Mouse (Mus musculus) retina, postnatal 1 day (tissue): ENCODE results near the gene Hsd3b6.
"Not testable (repeated sequence)": the region's sequence is repeated elsewhere in the genome, so short reads cannot be mapped to it uniquely, and the experiment has no call there.

Experiments used
- DNase-seq: peaks from one replicate; pipeline ENCODE4 v3.0.0-alpha.2; 2012

The Hsd3b6 gene

DNA sequence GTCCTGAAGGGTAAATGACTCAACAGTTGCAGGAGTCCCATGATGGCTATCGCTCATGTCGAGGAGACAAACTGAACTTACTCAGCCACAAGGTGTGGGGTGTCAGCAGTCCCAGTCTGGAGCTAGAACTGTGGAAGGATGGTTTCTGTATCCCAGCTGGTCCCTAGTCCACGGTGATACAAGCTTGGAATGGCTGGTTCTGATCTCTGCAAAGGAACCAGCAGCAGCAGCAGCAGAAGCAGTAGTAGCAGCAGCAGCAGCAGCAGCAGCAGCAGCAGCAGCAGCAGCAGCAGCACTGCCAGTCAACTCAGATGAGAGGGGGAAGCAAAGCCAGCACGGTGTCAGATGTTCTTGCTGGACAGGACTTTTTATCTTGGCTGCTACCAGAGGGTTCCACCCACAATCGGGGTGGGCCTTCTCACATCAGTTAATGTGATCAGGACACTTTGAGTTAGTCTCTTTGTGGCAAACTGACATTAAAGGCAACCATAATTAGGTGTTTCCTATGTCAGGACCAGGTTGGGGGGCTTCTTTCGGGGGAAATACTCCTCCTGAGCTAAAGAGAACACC is at the start of gene Hsd3b6:
TSS of gene Hsd3b6 (minus strand) at position 343 of the 570 bp plus-strand sequence.
- DNase-seq = no peak

DNA sequence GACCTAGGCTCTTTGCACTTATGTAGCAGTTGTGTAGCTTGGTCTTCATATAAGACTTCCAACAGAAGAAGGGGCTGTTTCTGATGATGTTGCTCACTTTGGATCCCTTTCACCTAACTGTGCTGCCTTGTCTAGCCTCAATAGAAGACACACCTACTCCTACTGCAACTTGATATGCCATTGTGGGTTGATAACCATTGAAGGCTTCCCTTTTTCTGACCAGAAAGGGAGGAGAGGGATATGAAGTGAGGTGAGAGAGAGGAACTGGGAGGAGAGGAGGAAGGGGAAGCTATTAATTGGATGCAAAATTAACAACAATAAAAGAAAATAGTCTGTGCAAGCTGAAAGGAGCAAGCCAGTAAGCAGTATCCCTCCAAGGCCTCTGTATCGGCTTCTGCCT is 48.6 kb upstream of the Hsd3b6 start:
- no peak for DNase-seq

DNA sequence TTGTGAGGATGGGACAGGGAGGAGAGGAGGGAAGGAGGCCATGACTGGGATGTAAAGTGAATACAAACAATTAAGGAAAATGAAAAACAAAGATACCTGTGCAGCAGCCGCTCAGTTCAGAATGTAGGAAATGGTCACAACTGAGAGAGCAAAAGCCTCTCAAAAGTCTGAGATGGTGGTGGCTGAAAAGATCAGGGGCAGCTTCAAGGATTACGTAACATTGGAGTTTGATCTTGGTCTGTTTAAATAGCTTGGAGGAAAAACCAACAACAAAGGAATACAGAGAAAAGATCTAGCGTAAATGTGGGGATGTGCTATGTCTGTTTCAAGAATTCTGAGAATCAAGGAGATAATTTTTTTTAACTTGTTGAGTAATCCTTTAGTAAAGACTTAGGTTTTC is 45.3 kb upstream of the Hsd3b6 start, which contains the start of gene Hsd3b1:
TSS of gene Hsd3b1 (minus strand) at position 219 of the 400 bp plus-strand sequence.
- no peak for DNase-seq

DNA sequence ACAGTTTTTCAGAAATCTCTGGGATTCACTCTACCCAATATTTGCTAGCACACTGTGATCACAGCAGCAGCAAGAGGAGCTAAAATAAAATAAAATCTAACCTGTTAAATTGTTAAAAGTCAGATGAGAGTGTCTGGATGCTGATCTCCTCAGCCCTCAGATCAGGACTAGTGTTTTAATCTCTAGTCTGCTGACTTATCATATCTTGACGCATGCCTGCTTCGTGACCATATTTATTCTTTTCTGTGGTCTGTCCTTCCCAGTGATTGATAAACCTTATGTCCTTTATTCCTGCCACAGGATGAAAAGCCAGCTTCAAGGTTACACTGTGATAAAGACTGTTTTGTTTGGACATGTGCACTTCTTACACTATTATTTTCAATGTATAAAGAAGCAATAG is 43.8 kb upstream of the Hsd3b6 start:
- DNase-seq = no peak

DNA sequence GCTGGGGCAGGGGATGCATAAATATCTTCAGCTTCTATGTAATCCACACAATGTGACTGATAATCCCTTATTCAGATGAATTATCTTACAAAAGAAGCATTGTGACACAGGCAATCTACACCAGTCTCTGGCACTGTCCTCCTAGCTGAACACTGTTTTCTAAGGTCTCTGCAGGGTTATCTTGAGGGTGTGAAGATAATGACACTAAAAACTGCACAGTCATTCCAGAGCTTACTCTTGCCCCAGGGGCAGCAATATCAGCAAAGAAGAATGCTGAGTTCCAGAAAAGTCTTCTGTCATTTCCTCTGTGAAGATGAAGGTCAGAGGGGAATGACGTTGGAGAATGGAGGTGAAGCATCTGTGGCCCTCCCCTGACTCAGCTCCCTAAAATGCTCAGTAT is 42.6 kb upstream of the Hsd3b6 start:
- DNase-seq = no peak

DNA sequence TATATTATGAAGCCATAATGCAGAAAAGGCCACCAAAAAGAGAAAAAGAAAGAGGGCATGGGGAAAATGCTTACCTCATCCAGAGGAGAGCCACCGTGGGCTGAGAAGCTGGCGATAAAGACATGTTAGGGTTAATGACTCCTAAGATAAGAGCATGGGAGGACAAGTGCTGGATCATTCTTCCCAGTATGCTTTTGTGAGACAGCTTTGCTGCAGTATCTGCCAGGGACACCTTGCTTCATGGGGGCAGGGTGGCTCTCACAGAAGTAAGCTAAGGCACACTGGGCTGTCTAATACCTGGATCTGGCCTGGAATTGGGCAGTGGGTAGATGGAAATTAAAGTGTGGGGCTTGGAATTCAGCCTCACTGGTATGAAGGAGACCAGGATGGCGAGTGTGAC is 40.9 kb upstream of the Hsd3b6 start:
- no peak for DNase-seq

DNA sequence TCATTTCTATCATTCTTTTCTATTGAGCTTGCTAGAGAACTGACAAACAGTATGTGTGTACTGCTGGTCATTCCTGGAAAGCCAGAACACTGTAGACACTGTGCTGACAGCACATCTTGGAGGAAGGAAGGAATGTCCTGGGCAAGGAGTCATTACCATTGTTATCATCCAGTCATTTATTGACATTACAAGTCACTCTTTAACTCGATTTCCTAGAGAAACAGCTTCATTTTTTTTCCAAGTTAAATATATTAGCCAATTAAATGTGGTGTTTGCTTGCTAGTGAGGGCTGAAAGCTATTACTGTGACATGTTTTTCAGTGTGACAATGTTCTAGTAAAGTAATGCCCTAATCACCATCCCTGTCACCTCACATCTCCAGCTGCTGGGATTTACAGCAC is 39.4 kb upstream of the Hsd3b6 start:
- no peak for DNase-seq

DNA sequence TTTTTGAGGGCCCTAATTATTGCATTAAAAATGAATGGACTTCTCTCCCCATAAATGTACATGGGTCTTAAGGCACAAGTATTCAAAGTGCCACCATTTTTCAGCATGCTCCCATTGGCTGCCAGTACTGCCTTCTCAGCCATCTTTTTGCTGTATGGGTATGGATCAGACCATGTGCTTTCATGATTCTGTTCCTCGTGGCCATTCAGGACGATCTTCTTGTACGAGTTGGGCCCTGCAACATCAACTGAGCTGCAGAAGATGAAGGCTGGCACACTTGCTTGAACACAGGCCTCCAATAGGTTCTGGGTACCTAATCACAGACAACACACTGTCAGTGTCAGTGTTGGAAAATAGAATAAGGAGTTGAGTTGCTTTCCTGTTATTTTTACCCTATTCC is 38.8 kb upstream of the Hsd3b6 start:
- no peak for DNase-seq

DNA sequence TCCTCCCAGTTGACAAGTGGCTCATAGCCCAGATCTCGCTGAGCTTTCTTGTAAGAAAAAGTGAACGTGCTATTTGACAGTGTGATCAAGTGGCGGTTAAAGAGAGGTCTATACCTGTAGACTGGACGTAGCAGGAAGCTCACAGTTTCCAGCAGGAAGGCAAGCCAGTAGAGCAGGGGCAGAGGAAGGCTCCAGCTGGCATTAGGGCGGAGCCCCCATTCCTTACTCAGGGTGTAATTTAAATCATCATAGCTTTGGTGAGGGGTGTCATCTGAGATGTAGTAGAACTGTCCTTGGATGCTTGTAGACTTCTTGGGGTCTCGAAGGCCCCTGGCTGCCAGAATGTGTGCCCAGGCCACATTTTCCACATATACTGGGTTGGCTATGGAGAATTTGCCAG is 38.4 kb upstream of the Hsd3b6 start:
- no peak for DNase-seq

DNA sequence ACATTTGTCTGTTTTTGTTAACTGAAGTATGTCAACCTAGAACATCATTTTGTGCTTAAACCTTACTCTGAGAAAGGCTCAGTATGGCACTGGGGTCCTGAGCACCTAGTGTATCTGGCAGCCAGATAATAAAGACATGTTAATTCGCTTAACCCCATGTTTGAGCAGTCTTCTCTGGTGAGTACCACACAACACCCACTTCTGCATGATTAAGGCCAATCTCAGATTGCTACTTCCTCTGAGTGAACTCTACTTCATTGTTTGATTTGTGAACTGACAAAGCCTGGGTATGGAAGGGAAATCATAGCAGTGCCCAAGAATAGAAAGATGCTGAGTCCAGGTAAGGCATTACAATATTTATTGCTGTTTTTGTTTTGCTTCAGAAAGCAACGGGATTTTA is 37.6 kb upstream of the Hsd3b6 start:
- no peak for DNase-seq

DNA sequence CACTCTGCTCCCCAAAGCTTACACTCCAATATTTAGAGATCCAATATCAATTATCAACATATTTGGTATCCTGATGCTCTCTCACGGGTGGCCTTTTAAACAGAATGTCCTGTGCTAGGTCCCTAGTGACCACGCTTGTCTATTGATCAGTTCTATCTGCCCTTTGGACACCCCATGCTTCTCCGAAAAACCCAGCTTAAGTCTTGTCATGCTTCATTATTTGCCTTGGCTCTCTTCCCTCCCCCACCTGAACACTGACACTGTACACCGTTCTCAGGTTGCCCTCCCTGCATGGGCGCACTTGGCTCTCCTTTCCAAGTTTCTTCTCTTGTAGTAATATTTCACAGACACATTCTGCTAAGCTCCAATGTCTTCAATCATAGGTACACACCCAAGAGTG is 36.0 kb upstream of the Hsd3b6 start:
- no peak for DNase-seq

DNA sequence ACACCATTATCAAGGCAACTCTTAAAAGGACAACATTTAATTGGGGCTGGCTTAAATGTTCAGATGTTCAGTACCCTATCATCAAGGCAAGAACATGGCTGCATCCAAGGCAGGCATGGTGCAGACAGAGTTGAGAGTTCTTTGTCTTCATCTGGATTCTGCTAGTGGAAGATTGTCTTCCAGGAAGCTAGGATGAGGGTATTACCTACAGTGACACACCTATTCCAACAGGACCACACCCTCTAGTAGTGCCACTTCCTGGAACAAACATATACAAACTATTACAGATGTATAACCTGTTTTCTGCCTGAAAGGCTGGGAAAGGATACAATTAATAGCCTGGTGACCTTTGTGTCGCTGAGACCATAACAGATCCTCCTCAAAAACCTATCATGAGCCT is 34.7 kb upstream of the Hsd3b6 start:
- DNase-seq = no peak

DNA sequence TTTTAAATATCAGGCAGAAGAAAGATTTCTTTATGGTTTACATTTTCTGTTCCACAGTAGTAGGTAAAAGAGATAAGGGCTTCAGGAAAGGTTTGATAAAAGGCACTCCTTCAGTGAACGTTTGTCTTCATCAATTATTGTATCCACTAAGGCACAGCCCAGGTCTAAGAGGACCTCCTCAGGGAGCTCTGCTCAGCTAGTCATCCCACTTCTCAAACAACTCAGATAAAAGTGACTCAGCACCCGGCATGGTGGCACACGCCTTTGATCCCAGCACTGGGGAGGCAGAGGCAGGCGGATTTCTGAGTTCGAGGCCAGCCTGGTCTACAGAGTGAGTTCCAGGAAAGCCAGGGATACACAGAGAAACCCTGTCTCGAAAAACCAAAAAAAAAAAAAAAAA is 1.6 kb downstream of the Hsd3b6 start:
- not testable (repeated sequence) for DNase-seq

DNA sequence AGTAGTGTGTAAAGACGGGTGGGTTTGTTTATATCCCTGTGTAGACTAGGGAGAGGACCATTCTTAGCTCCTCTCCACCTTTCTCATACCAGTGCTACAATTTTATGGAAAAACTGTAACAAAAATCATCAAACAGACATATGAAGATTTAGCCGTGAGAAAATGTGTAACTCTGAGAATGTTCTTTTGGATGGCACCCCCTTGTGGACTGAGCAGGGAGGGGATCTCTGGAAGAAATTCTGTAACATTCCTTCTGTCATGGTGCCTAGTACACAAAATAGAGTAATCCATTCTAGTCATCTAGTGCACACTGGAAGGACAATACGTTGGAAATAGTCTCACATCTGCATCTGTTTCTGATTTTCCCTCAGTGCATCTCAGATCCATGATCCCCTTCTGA is 9.2 kb downstream of the Hsd3b6 start:
- not testable (repeated sequence) for DNase-seq

DNA sequence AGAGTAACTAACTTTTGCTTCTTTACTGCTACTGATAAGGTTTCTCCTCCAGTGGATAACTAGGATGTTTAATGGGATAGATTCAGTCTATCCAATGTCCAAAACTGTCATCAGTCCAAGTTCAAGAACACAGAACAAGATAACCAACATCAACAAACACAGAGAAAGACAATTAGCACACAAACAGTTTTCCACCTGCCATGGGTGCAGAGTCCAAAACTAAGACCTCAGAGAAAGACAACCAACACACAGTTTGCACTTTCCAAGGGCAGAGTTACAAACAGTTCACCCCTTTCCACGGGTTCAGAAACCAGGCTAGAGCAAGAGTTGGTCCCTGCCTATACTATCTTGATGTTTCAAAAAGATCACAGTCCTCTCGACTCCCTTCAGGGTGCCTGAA is 27.7 kb downstream of the Hsd3b6 start:
- DNase-seq = no peak

DNA sequence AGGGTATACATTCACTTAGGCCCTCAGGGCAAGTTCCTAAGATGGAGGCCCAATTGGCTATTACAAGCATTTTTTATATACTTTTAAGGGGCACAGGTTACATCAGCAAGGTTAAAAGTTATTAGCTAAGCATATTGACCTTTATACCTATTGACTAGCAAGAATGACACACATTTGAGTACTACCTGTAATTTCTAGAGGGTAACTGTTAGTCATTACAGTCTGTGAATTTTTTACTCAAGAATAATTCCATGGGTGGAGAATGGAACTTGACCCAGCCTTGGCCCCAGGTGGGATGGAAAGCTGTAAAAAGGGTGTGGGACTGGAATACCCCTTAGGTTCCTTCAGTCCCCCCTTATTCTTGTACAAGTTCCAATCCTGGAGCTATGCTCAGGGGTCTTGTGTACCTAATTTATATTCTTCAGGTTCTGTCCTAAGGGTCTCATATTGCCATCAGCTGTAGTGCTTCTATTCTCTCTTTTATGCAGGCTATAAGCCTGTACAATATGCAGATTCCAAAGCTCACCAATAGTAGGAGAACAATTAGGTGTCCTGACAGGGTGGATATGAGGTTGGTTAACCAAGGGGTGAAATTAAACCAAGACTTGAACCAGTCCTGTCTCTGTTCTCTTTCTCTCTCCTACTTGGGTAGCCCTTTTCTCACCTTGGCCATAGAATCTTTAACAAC is 31.9 kb downstream of the Hsd3b6 start:
- DNase-seq = no peak

DNA sequence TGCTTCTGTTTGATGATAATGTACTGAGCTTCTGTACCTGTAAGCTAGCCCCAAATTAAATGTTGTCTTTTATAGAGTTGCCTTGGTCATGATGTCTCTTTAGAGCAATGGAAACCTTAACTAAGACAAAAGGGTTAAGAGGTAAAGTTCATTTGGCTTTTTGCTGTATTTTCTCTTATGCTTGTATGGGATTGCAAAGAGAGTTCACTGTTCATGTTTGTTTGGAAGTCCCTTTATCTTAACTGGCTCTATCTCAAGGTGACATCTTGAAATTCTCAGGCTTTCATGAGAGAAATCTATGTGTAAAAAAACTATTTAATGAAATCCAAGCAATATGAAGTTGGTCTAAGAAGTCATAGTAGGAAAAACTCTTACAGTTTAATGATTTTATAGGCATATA is 33.3 kb downstream of the Hsd3b6 start:
- DNase-seq = no peak

DNA sequence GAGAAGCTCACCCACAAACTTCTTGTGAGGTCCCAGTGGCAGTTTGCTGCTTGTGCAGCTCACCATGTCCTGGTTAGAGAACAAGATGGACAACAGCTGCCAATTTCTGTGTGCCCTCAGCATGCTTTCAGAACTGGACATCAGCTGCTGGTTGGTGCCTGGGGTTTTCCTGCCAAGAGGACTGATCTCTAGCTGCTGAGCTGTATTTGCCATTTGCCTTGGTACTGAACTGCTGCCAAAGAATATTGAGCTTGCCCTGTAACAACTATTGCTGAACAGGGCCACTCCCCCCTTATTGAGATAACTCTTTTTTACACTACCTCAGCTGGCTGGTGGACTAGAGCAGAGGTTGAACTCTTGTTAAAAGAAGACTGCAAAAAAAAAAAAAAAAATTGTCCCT is 50.1 kb downstream of the Hsd3b6 start:
- no peak for DNase-seq

DNA sequence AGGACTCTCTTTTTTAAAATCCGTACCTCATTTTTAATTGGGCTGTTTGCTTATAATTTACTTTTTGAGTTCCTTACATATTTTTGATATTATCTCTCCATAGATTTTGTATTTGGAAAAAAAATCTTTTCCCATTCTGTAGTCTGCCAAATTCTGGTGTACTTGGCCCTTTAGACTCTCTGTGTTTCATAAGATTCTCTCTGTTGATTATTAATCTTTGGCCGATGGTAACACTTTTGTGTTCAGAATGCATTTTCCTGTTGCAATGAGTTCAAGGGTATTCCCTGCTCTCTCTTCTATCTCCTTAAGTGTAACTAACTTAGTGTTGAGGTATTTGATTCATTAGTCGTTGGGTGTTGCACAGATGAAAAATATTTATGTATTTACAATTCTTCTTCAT is 57.4 kb downstream of the Hsd3b6 start:
- no peak for DNase-seq
